Comparison of ENCODE assay signal across 8 mouse cellular contexts in the genomic region with DNA sequence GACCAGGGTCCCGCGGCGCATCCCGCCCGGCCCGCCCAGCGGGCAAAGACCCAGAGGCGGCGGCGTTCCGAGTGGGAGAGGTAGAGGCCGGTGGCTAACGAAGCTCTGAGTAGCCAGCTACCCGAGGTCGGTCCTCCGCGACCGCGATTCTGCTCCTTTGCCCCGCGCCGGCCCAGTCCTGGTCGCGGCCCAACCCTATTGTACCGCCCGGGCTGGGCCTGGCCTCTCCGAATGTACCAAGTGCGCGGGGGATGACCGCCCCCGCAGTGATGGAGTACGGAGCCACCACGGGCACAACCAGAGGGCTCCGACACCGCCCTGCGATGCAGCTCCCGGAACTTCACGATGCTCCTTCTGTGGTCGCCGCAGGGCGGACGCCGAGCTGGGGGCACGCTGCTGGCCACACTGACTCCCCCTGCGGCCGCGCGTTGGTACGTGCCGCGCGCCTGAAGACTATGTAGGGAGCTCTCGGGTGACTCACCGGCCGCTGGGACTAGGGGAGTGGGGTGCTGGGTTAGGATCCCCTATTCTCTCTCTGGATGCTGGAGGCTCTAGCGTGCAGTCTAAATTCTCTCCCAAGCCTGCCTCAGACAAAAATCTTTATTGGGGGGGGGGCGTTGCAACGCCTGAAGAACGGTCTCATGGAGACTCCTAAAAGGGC. TPM values are rescaled to one million over a fixed set of nuclear protein-coding genes. Genes with fewer than 3 reads are reported as not detected.
DNase-seq lines count a peak whose midpoint lies in the region; ATAC-seq and TF ChIP-seq lines count a peak whose summit lies in the region.

Gene Map7d1 (minus strand): TSS at position 213 of the 661 bp plus-strand sequence.

- no peaks in the 10 kb centered on the region for H3K36me3 ChIP-seq in ES-Bruce4 (ENCODE audit: control insufficient read depth, insufficient read depth, low read length, poor library complexity, severe bottlenecking)
- no peaks in the 10 kb centered on the region for H3K36me3 ChIP-seq in forebrain, embryonic 15.5 days
- H3K36me3 ChIP-seq in neural tube, embryonic 14.5 days (ENCODE audit: control insufficient read depth, insufficient read depth, low read length) = no peaks in the 10 kb centered on the region
- no peaks in the 10 kb centered on the region for H3K36me3 ChIP-seq in testis, adult 2 months (ENCODE audit: control insufficient read depth, insufficient read depth, low read length)

- TF ChIP-seq POLR2A in ES-Bruce4 (IDR thresholded peaks at IDR 0.05; ENCODE audit: insufficient read depth, low read length) = peak; percentile 59
- TF ChIP-seq POLR2A in testis, adult 2 months (IDR thresholded peaks at IDR 0.05; ENCODE audit: control insufficient read depth, low read depth, low read length) = peak; percentile 88

- H3K9ac ChIP-seq in ES-Bruce4 (ENCODE audit: low read depth, poor library complexity, severe bottlenecking) = peak within 1 kb of the TSS; percentile 91
- H3K9ac ChIP-seq in forebrain, embryonic 15.5 days (replicated peaks) = peak within 1 kb of the TSS; percentile 99
- H3K9ac ChIP-seq in neural tube, embryonic 14.5 days (replicated peaks; ENCODE audit: low read depth, low read length) = peak within 1 kb of the TSS; percentile 98

- TF ChIP-seq EP300 in ES-Bruce4 (IDR thresholded peaks at IDR 0.05; ENCODE audit: insufficient read depth, low read depth, low read length) = no peak

- under 1% methylated on average over 58 of the region's 59 CpGs for WGBS in forebrain, embryonic 15.5 days
- under 1% methylated on average over 54 of the region's 59 CpGs for WGBS in neural tube, embryonic 14.5 days

- H3K9me3 ChIP-seq in ES-Bruce4 (replicated peaks; ENCODE audit: control insufficient read depth, insufficient read depth, low read length, poor library complexity, severe bottlenecking) = no peaks in the 10 kb centered on the region
- no peaks in the 10 kb centered on the region for H3K9me3 ChIP-seq in forebrain, embryonic 15.5 days
- no peaks in the 10 kb centered on the region for H3K9me3 ChIP-seq in neural tube, embryonic 14.5 days (ENCODE audit: control insufficient read depth, low read length)

- H3K27ac ChIP-seq in ES-Bruce4 (ENCODE audit: insufficient read depth, low read length) = no peak within 1 kb of the TSS
- peak within 1 kb of the TSS; percentile 94 for H3K27ac ChIP-seq in forebrain, embryonic 15.5 days (replicated peaks)
- H3K27ac ChIP-seq in neural tube, embryonic 14.5 days (ENCODE audit: low read depth, low read length) = peak within 1 kb of the TSS; percentile 86
- H3K27ac ChIP-seq in testis, adult 2 months (ENCODE audit: control insufficient read depth, insufficient read depth, low read depth, low read length) = peak within 1 kb of the TSS; percentile 92

- peak within 1 kb of the TSS; percentile 91 for H3K4me3 ChIP-seq in ES-Bruce4 (ENCODE audit: low read depth, low read length)
- H3K4me3 ChIP-seq in forebrain, embryonic 15.5 days = peak within 1 kb of the TSS; percentile 99
- peak within 1 kb of the TSS; percentile 100 for H3K4me3 ChIP-seq in neural tube, embryonic 14.5 days (ENCODE audit: low read depth, low read length)
- H3K4me3 ChIP-seq in testis, adult 2 months (ENCODE audit: control insufficient read depth, low read depth, low read length) = peak within 1 kb of the TSS; percentile 88

- H3K4me1 ChIP-seq in ES-Bruce4 (ENCODE audit: control insufficient read depth, insufficient read depth, low read length) = peaks cover 16% of the 10 kb centered on the region
- peaks cover 59% of the 10 kb centered on the region for H3K4me1 ChIP-seq in forebrain, embryonic 15.5 days
- H3K4me1 ChIP-seq in neural tube, embryonic 14.5 days (ENCODE audit: control insufficient read depth, insufficient read depth, low read length) = peaks cover 62% of the 10 kb centered on the region
- H3K4me1 ChIP-seq in testis, adult 2 months (ENCODE audit: control insufficient read depth, insufficient read depth, low read length) = peaks cover 44% of the 10 kb centered on the region

- TF ChIP-seq CTCF in ES-Bruce4 (IDR thresholded peaks at IDR 0.05; ENCODE audit: low read depth, low read length) = no peak
- TF ChIP-seq CTCF in testis, adult 2 months (IDR thresholded peaks at IDR 0.05; ENCODE audit: control insufficient read depth, insufficient read depth, insufficient replicate concordance, low read depth, low read length) = no peak

- peak within 1 kb of the TSS; percentile 97 for H3K4me2 ChIP-seq in forebrain, embryonic 15.5 days (replicated peaks)
- H3K4me2 ChIP-seq in neural tube, embryonic 14.5 days (ENCODE audit: low read depth, low read length) = peak within 1 kb of the TSS; percentile 99

- peak; percentile 90 for DNase-seq in cerebellum, adult 11 months
- peak; percentile 91 to 92 for DNase-seq in heart, postnatal 14 days
- peak; percentile 89 for DNase-seq in layer of hippocampus, adult 11-12 months (ENCODE audit: low spot score)
- peak; percentile 87 to 88 for DNase-seq in lung, adult 18-20 months

- peak; percentile 84 for ATAC-seq in forebrain, embryonic 15.5 days (replicated peaks)
- ATAC-seq in neural tube, embryonic 14.5 days (ENCODE audit: low read depth) = peak; percentile 85

- intact Hi-C loops in heart, postnatal 14 days (cut with DNase I) = no loop called here

- no peaks in the 10 kb centered on the region for H3K27me3 ChIP-seq in ES-Bruce4 (ENCODE audit: control insufficient read depth, insufficient read depth, low read length, poor library complexity, severe bottlenecking)
- no peaks in the 10 kb centered on the region for H3K27me3 ChIP-seq in forebrain, embryonic 15.5 days
- H3K27me3 ChIP-seq in neural tube, embryonic 14.5 days (ENCODE audit: control insufficient read depth, insufficient read depth, low read length) = no peaks in the 10 kb centered on the region
- H3K27me3 ChIP-seq in testis, adult 2 months (ENCODE audit: control insufficient read depth, insufficient read depth, low read length) = no peaks in the 10 kb centered on the region

RNA-seq across cellular contexts. Expression of gene Map7d1, which starts in this region (rescaled TPM):
- 29.0 and 31.9 TPM in 2 replicates for polyA plus RNA-seq in ES-Bruce4 (2011; ENCODE audit: insufficient read depth, insufficient read length, low read depth, missing spikeins)
- polyA plus RNA-seq in forebrain, embryonic 15.5 days (2015; fragmentation: Nextera tagmentation; extraction: Ambion mirVana) = 76.8 and 79.6 TPM in 2 replicates
- 100 to 1,000 TPM; 242 to 246 TPM for total RNA-seq in heart, postnatal 14 days (2021)
- polyA plus RNA-seq in neural tube, embryonic 14.5 days (2014; fragmentation: Nextera tagmentation; extraction: Ambion mirVana) = 69.6 and 79.7 TPM in 2 replicates
- polyA plus RNA-seq in testis, adult 2 months (2012; rRNA removed) = 6.0 and 7.5 TPM in 2 replicates
